Mouse (Mus musculus): ENCODE measurements around the gene Ggact. TPM values are rescaled to one million over a fixed set of nuclear protein-coding genes. Genes with fewer than 3 reads are reported as not detected.
A peak's percentile ranks its signal among the peaks of the same experiment; 100 is the strongest.

Gene Ggact
- polyA plus RNA-seq, 1 experiment from 2014 or later = 7.2 TPM

GRCm38 (mm10) chr14:122912137-122912536, 1.4 kb downstream of the Ggact start:
- WGBS = 39% methylated on average over 1 of the region's 1 CpGs
- Histone ChIP-seq H3K27ac (replicated peaks) (no peak overlapping the region), H3K4me1 (peaks cover 7% of the 10 kb centered on the region), H3K9me3 (peaks cover 5% of the 10 kb centered on the region; the same call in 1 of the 2 replicates), H3K36me3 (replicated peaks) (peaks cover 7% of the 10 kb centered on the region; the same call in 1 of the 2 replicates), H3K4me3 (peak overlapping the region; percentile 77), H3K27me3 (replicated peaks; ENCODE audit: low read depth, poor library complexity, severe bottlenecking) (peaks cover 20% of the 10 kb centered on the region)
- no peak for DNase-seq (ENCODE audit: low spot score)

- DNase-seq (ENCODE audit: low spot score) = no peak
- no peak overlapping the region for H3K27ac ChIP-seq (replicated peaks)
- H3K4me3 ChIP-seq = no peak overlapping the region
- H3K36me3 ChIP-seq (replicated peaks) = peaks cover 5% of the 10 kb centered on the region; the same call in 1 of the 2 replicates
- H3K27me3 ChIP-seq (replicated peaks; ENCODE audit: low read depth, poor library complexity, severe bottlenecking) = peaks cover 20% of the 10 kb centered on the region
- H3K4me1 ChIP-seq = peaks cover 7% of the 10 kb centered on the region
- peaks cover 7% of the 10 kb centered on the region; the same call in 1 of the 2 replicates for H3K9me3 ChIP-seq
Observed at GRCm38 (mm10) chr14:122911265-122911664, 2.3 kb downstream of the Ggact start.

GRCm38 (mm10) chr14:122909368-122910091, 4.0 kb downstream of the Ggact start:
- 93% methylated on average over 5 of the region's 5 CpGs for WGBS
- Histone ChIP-seq H3K27ac (replicated peaks) (no peak overlapping the region), H3K36me3 (replicated peaks) (0 out of 2 replicates have a peak, but pooled peaks cover 5% of the 10 kb centered on the region), H3K9me3 (peaks cover 7% of the 10 kb centered on the region; the same call in 1 of the 2 replicates), H3K27me3 (replicated peaks; ENCODE audit: low read depth, poor library complexity, severe bottlenecking) (peaks cover 20% of the 10 kb centered on the region), H3K4me3 (no peak overlapping the region), H3K4me1 (peaks cover 7% of the 10 kb centered on the region)
- DNase-seq (ENCODE audit: low spot score) = no peak

- no peak overlapping the region for H3K4me3 ChIP-seq
Observed at GRCm38 (mm10) chr14:122908075-122908474, 5.5 kb downstream of the Ggact start.

GRCm38 (mm10) chr14:122905007-122905406, 8.6 kb downstream of the Ggact start:
- 92% methylated on average over 1 of the region's 1 CpGs for WGBS
- 0 out of 2 replicates have a peak, but pooled peaks cover 5% of the 10 kb centered on the region for H3K36me3 ChIP-seq (replicated peaks)
- no peak for DNase-seq (ENCODE audit: low spot score)
- no peaks in the 10 kb centered on the region for H3K27me3 ChIP-seq (replicated peaks; ENCODE audit: low read depth, poor library complexity, severe bottlenecking)
- no peak overlapping the region for H3K27ac ChIP-seq (replicated peaks)
- H3K4me3 ChIP-seq = no peak overlapping the region
- 0 out of 2 replicates have a peak, but pooled peaks cover 5% of the 10 kb centered on the region for H3K4me1 ChIP-seq
- H3K9me3 ChIP-seq = peaks cover 7% of the 10 kb centered on the region; the same call in 1 of the 2 replicates

More at GRCm38 (mm10) chr14:122908075-122908474, 5.5 kb downstream of the Ggact start:
- peaks cover 7% of the 10 kb centered on the region; the same call in 1 of the 2 replicates for H3K9me3 ChIP-seq
- H3K36me3 ChIP-seq (replicated peaks) = 0 out of 2 replicates have a peak, but pooled peaks cover 5% of the 10 kb centered on the region
- H3K27ac ChIP-seq (replicated peaks) = no peak overlapping the region
- DNase-seq (ENCODE audit: low spot score) = no peak
- H3K4me1 ChIP-seq = peaks cover 3% of the 10 kb centered on the region
- peaks cover 11% of the 10 kb centered on the region; the same call in 1 of the 2 replicates for H3K27me3 ChIP-seq (replicated peaks; ENCODE audit: low read depth, poor library complexity, severe bottlenecking)
- WGBS = 95% methylated on average over 4 of the region's 4 CpGs

- H3K27ac ChIP-seq (replicated peaks) = no peak overlapping the region
- H3K36me3 ChIP-seq (replicated peaks) = 0 out of 2 replicates have a peak, but pooled peaks cover 5% of the 10 kb centered on the region
- peaks cover 7% of the 10 kb centered on the region; the same call in 1 of the 2 replicates for H3K9me3 ChIP-seq
- 53% methylated on average over 2 of the region's 2 CpGs for WGBS
- H3K4me3 ChIP-seq = no peak overlapping the region
- H3K4me1 ChIP-seq = 0 out of 2 replicates have a peak, but pooled peaks cover 5% of the 10 kb centered on the region
- DNase-seq (ENCODE audit: low spot score) = no peak
- no peaks in the 10 kb centered on the region for H3K27me3 ChIP-seq (replicated peaks; ENCODE audit: low read depth, poor library complexity, severe bottlenecking)
Observed at GRCm38 (mm10) chr14:122903923-122904351, 9.6 kb downstream of the Ggact start.

GRCm38 (mm10) chr14:122902884-122903283, 10.7 kb downstream of the Ggact start:
- Histone ChIP-seq H3K4me1 (0 out of 2 replicates have a peak, but pooled peaks cover 5% of the 10 kb centered on the region), H3K9me3 (peaks cover 5% of the 10 kb centered on the region; the same call in 1 of the 2 replicates)
- 88% methylated on average over 4 of the region's 4 CpGs for WGBS

GRCm38 (mm10) chr14:122902136-122902535, 11.4 kb downstream of the Ggact start:
- Histone ChIP-seq H3K4me1 (0 out of 2 replicates have a peak, but pooled peaks cover 5% of the 10 kb centered on the region), H3K4me3 (no peak overlapping the region), H3K9me3 (peaks cover 2% of the 10 kb centered on the region; the same call in 1 of the 2 replicates), H3K36me3 (replicated peaks) (no peaks in the 10 kb centered on the region), H3K27ac (replicated peaks) (no peak overlapping the region), H3K27me3 (replicated peaks; ENCODE audit: low read depth, poor library complexity, severe bottlenecking) (no peaks in the 10 kb centered on the region)
- no peak for DNase-seq (ENCODE audit: low spot score)
- WGBS = 84% methylated on average over 2 of the region's 2 CpGs

More at GRCm38 (mm10) chr14:122902884-122903283, 10.7 kb downstream of the Ggact start:
- Histone ChIP-seq H3K4me3 (no peak overlapping the region), H3K27ac (replicated peaks) (no peak overlapping the region), H3K36me3 (replicated peaks) (no peaks in the 10 kb centered on the region), H3K27me3 (replicated peaks; ENCODE audit: low read depth, poor library complexity, severe bottlenecking) (no peaks in the 10 kb centered on the region)
- DNase-seq (ENCODE audit: low spot score) = no peak

- Histone ChIP-seq H3K27me3 (replicated peaks; ENCODE audit: low read depth, poor library complexity, severe bottlenecking) (no peaks in the 10 kb centered on the region), H3K9me3 (no peaks in the 10 kb centered on the region), H3K27ac (replicated peaks) (no peak overlapping the region), H3K36me3 (replicated peaks) (no peaks in the 10 kb centered on the region), H3K4me3 (no peak overlapping the region), H3K4me1 (0 out of 2 replicates have a peak, but pooled peaks cover 5% of the 10 kb centered on the region)
- no peak for DNase-seq (ENCODE audit: low spot score)
- 89% methylated on average over 2 of the region's 2 CpGs for WGBS
Observed at GRCm38 (mm10) chr14:122901715-122902114, 11.8 kb downstream of the Ggact start.

GRCm38 (mm10) chr14:122901177-122901576, 12.4 kb downstream of the Ggact start:
- DNase-seq (ENCODE audit: low spot score) = no peak
- no peaks in the 10 kb centered on the region for H3K36me3 ChIP-seq (replicated peaks)
- 74% methylated on average over 3 of the region's 3 CpGs for WGBS
- H3K4me1 ChIP-seq = 0 out of 2 replicates have a peak, but pooled peaks cover 5% of the 10 kb centered on the region
- H3K9me3 ChIP-seq = no peaks in the 10 kb centered on the region
- no peak overlapping the region for H3K27ac ChIP-seq (replicated peaks)
- no peaks in the 10 kb centered on the region for H3K27me3 ChIP-seq (replicated peaks; ENCODE audit: low read depth, poor library complexity, severe bottlenecking)
- H3K4me3 ChIP-seq = no peak overlapping the region

GRCm38 (mm10) chr14:122900679-122901078, 12.9 kb downstream of the Ggact start:
- no peak overlapping the region for H3K4me3 ChIP-seq
- no peaks in the 10 kb centered on the region for H3K27me3 ChIP-seq (replicated peaks; ENCODE audit: low read depth, poor library complexity, severe bottlenecking)
- no peak for DNase-seq (ENCODE audit: low spot score)
- no peak overlapping the region for H3K27ac ChIP-seq (replicated peaks)
- H3K9me3 ChIP-seq = no peaks in the 10 kb centered on the region
- no peaks in the 10 kb centered on the region for H3K36me3 ChIP-seq (replicated peaks)
- H3K4me1 ChIP-seq = 0 out of 2 replicates have a peak, but pooled peaks cover 5% of the 10 kb centered on the region

- Histone ChIP-seq H3K4me1 (0 out of 2 replicates have a peak, but pooled peaks cover 5% of the 10 kb centered on the region), H3K36me3 (replicated peaks) (no peaks in the 10 kb centered on the region), H3K4me3 (no peak overlapping the region), H3K9me3 (no peaks in the 10 kb centered on the region), H3K27me3 (replicated peaks; ENCODE audit: low read depth, poor library complexity, severe bottlenecking) (no peaks in the 10 kb centered on the region), H3K27ac (replicated peaks) (no peak overlapping the region)
- DNase-seq (ENCODE audit: low spot score) = no peak
Observed at GRCm38 (mm10) chr14:122898550-122898949, 15.0 kb downstream of the Ggact start.
